Mouse (Mus musculus) gastrocnemius, adult 8-10 months (tissue): Measurements from ENCODE around the gene Mycbpap. TPM values are rescaled to one million over a fixed set of nuclear protein-coding genes. Genes with fewer than 3 reads are reported as not detected.

ENCODE experiments used
- DNase-seq, 2 experiments: peaks; one replicate each; pipeline ENCODE4 v3.0.0; 2022; ENCODE audit warnings: low spot score in 2 of 2
- total RNA-seq, 4 experiments: library from RNA; stranded (reverse); gene quantifications; 2 replicates each; pipeline ENCODE4 v1.2.4; 2022

Mycbpap gene
- total RNA-seq, 4 experiments from 2014 or later: not detected

DNA sequence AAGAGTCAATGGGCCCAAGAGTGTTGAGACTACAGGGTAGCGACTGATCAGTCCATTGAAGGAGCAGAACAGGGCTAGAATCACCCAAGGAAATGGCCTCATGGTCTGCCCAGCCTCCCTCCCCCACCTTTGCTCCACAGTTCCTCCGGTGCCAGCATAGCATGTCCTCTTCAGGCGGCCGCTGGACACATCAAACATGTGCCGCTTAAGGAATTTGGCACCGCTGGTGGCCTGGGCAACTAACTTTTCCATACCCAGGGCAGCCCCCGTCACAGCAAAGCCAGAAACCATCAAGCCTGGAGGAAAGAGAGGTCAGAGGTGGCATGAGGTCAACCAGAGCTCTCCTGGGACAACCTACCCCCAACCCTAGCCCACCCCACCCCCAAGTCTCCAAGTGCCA, 39.6 kb downstream of the Mycbpap start:
- DNase-seq: no peak

DNA sequence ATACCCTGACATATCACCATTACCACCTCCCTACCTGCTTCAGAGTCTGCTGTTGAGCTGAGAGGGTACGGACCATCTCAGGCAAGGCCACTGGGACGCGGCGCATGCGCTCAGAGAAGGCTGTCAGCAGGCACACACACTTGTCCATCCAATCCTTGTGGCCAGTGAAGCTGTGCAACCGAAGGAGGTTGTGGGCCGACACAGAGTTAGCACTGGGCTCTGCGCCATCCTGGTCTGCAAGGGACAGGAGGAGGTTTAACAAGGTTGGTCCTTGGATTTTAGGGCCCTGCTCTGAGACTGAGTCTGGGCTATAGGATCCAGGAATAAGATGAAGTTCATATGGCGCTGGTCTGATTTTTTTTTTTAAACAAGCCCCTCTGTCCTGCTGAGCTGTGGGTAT, 41.2 kb downstream of the Mycbpap start:
- no peak for DNase-seq

DNA sequence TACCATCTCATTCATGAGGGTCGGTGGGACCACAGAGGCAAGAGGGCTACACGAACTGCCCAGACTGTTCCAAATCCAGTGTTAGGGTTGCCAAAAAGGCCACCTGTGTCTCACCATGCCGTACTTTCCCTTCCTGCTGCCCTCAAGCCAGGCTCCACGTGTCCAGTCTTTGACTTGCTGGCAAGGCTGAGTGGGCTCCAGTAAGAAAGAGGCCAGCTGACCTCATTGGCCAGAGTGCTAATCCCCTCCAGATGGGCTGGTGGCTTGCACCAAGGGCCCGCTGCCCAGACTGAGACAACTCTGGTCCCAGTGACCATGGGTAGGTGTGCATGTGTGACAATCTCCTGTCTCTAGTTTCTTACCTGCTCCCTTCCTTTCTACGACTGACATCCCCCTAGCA, 43.9 kb downstream of the Mycbpap start:
- no peak for DNase-seq

DNA sequence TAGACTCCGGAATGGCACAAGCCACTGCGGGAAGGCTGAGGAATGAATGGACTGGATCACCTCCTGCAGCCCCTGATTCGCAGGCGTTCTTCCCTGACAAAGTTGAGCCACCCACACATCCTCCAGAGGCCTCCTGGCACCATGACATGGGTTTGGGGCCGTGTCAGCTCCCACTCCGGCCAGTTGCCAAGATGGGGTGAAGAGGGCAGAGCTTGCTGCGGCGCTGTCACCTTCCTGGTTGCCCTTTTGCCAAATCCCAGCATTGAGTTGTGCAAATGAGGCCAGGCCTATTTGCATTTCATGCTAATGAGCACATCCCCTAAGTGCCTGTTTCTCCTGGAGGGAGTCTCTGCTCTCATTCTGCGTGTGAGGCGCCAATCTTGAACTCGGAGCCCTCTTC, 45.8 kb downstream of the Mycbpap start:
- no peak for DNase-seq

- DNase-seq: no peak
Measured at GRCm38 (mm10) chr11:94474544-94474910, 47.0 kb downstream of the Mycbpap start.

DNA sequence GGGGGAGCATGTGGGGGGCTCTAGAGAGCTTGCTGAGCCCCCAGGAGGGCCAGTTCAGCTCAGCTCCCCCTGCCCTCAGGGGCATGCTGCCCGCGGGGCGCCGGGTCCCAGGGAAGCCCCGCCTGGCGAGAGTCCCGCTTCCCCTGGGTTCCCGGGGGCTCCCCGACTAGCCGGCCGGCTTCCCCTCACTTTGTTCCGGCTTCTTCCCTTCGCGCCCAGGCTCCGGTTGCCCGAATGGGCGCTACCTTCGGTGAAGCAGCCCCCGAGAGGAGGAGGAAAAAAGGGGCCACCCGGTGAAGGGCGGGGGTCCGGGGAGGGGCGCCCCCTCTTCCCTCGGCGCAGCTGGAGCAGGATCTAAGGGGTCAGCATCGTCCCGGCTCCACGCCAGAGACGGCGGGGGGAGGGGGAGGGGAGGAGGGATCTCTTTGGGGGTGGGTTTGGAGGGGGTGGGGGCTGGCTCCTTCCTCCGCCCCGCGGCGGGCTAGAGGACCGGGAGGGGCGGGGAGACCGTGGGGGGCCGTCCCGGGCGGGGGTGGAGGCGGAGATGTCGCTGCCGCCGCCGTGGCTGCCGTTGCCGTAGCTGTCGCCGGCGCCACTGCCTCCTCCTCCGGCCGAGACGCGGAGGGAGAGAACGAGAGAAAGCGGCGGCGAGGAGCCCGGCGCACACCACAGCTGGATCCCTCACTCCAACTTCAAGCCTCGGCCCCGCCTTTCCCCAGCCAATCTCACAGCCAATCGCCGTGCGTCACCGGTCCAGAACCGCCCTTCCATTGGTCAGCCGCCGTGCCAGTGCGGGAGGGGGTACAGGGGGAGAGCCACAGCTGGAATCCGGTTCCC, 47.6 kb downstream of the Mycbpap start, which contains the start of gene Cacna1g:
Gene Cacna1g, minus strand, starts transcription at position 492 of the 837 bp plus-strand sequence.
- DNase-seq: peak; percentile 66 to 76

GRCm38 (mm10) chr11:94472916-94473706, 48.4 kb downstream of the Mycbpap start:
- DNase-seq: no peak

- DNase-seq: no peak
Measured at GRCm38 (mm10) chr11:94472585-94472915, 49.0 kb downstream of the Mycbpap start.

DNA sequence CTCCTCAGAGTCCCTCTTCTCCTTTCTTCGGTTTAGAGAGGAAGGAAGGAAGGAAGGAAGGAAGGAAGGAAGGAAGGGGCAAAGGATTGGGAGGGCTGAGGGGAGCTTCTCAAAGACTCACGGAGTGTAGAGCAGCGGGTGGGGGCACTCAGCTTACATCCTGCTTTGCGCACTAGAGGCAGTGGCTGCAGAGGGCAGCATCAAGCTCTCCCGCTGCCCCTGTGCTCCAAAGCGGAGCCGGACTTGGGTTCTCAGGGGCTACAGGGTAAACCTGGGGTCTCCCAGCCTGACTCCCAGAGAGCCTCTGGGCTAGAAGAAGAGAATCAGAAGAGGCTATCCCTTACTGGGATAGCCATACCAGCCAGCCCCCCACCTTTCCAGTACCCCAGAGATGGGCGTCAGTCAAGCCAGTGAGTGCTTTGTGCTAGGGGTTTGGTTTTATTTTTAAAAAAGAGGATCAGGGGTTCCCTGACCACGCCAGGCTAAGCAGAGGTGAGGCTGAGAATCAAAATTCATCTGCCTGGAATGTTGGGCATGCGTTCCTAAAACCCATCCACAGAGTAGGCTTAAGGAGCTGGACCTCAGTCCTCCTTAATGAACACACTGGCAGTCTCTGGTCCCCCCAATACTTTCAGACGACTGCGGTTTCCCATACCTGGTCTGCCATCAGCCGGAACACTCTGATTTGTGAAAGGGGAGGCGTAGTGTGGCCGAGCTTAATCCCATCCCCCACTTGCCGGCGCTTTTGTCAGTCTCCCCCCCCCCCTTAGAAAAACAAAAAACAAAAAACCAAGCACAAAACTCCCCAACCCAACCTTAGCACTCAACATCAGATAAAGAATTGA, 49.6 kb downstream of the Mycbpap start:
- DNase-seq: no peak

DNA sequence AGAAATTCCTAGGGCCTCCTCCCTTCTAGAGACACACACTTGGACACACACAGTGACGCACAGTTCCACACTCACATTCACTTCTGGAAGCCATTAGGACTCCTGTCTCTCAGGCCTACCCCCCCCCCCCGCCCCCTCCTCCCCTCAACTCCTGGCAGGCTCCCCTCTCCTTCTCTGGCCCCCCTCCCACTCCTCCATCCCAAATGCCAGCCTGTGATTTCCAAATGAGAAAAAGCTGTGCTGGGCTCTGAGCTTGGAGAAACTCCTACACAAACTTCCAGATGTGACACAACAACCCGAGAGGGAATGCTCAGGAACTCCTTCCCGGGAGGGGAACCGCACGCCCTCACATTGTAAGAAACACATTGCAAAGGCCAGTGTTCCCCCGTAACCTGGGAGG, 51.2 kb downstream of the Mycbpap start:
- no peak for DNase-seq

GRCm38 (mm10) chr11:94469136-94470064, 52.1 kb downstream of the Mycbpap start:
- DNase-seq: no peak

- DNase-seq: no peak
Measured at GRCm38 (mm10) chr11:94468582-94469064, 52.9 kb downstream of the Mycbpap start.

DNA sequence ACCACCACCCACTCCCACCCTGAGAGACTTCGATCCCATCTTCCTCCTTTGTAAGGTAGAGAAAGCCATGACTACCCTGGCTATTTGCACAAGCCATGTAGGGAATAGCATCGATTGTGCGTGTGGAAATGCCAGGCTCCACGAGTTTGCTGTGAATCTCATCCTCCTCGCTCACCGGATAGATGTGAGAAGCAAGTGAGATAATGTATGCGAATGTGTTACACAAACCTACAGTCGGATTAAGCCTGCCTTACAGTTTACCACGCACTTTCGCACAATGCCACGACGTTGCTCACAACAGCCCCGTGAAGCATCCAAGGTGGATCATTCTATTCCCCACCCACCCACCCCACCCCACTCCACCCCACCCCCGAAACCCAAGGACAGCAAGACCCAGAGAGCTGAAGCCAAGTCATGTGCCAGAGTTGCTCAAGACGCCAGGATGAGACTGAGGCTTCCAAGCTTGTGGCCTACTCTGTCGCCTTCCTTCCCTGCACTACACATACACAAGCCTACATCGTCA, 55.1 kb downstream of the Mycbpap start:
- no peak for DNase-seq

DNA sequence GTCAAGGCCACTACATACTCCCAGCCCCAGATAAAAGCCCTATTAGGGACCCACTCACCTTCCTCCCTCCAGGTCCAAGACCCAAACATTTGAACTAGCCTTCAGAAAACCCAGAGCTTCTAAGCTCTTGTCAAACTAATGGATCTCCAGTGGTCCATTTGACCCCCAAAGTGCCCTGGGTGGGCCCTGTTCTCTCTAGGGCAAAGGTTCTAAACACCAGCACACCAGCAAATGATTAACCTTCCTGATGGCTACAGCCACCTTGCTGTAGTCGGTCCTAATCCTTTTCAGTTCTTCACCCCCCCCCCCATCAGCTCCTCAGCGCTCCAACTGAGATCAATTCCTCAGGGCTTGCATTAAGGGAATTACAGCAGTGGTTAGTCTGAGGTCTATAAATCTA, 57.4 kb downstream of the Mycbpap start:
- DNase-seq: no peak

GRCm38 (mm10) chr11:94461856-94462255, 59.7 kb downstream of the Mycbpap start:
- no peak for DNase-seq

GRCm38 (mm10) chr11:94457001-94457400, 64.5 kb downstream of the Mycbpap start:
- no peak for DNase-seq

- DNase-seq: no peak
Measured at GRCm38 (mm10) chr11:94456347-94456746, 65.2 kb downstream of the Mycbpap start.

DNA sequence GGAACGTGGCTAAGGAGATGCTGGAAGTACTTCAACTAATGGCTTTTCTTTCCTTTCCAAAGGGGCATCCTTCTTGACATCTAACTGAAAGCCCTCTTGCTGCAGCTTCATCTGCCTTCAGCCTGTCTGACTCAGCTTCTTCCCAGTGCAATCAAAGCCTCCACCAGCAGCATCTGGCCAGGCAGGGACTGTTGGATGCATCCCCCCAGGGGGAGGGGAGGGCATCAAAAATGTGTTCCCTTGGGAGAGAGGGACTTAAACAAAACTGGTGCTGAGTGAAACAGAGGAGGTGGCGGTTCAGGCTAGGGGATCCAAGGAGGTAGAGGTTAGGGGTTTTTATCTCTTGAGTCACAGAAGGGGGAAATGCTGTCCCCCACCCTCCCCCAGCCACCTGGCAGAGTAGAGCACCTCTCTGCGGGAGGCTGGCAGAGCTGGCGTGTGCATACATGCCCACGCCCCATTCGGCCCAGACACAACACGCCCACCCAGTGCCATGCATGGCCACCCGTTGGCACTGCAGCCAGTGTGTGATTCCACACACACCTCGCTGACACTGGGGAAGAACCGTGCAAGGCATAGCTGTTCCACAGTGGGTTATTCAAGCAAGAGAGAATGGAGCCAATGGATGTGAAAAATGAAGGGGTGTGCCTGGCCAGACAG, 66.3 kb downstream of the Mycbpap start:
- no peak for DNase-seq

GRCm38 (mm10) chr11:94454756-94455155, 66.8 kb downstream of the Mycbpap start:
- no peak for DNase-seq
